Mouse (Mus musculus): Measurements from ENCODE around the gene Afmid. TPM values are rescaled to one million over a fixed set of nuclear protein-coding genes. Genes with fewer than 3 reads are reported as not detected.
A peak's percentile ranks its signal among the peaks of the same experiment; 100 is the strongest.

The Afmid gene
- total and polyA plus RNA-seq, 2 experiments from 2014 or later: 13.1 to 14.5 TPM

GRCm38 (mm10) chr11:117878892-117879291, 53.2 kb downstream of the Afmid start:
- 51% methylated on average over 8 of the region's 8 CpGs for WGBS
- Histone ChIP-seq H3K4me3 (ENCODE audit: low read depth, low read length) (no peak overlapping the region), H3K27ac (ENCODE audit: low read depth) (peak overlapping the region; percentile 49), H3K27me3 (ENCODE audit: control insufficient read depth, insufficient read depth, low read length) (no peaks in the 10 kb centered on the region), H3K4me1 (ENCODE audit: control insufficient read depth, insufficient read depth) (peaks cover 25% of the 10 kb centered on the region), H3K4me2 (ENCODE audit: low read depth, low read length) (peak overlapping the region; percentile 49), H3K9ac (replicated peaks; ENCODE audit: low read depth, low read length) (0 out of 2 replicates have a peak overlapping the region, but pooled peaks have one; percentile 10), H3K36me3 (replicated peaks; ENCODE audit: control insufficient read depth, insufficient read depth, low read length) (no peaks in the 10 kb centered on the region), H3K9me3 (replicated peaks; ENCODE audit: control insufficient read depth, low read length) (no peaks in the 10 kb centered on the region)
- TF ChIP-seq EP300 (IDR thresholded peaks at IDR 0.05; ENCODE audit: low read depth) (no peak), CTCF (IDR thresholded peaks at IDR 0.05; ENCODE audit: low read depth) (no peak)
- ATAC-seq (ENCODE audit: insufficient read depth, low read depth): no peak
- no peak for DNase-seq (ENCODE audit: low spot score)

- Histone ChIP-seq H3K4me2 (ENCODE audit: low read depth, low read length) (no peak overlapping the region), H3K4me3 (ENCODE audit: low read depth, low read length) (no peak overlapping the region), H3K27me3 (ENCODE audit: control insufficient read depth, insufficient read depth, low read length) (no peaks in the 10 kb centered on the region), H3K9me3 (replicated peaks; ENCODE audit: control insufficient read depth, low read length) (no peaks in the 10 kb centered on the region), H3K27ac (ENCODE audit: low read depth) (no peak overlapping the region), H3K9ac (replicated peaks; ENCODE audit: low read depth, low read length) (no peak overlapping the region), H3K4me1 (ENCODE audit: control insufficient read depth, insufficient read depth) (peaks cover 25% of the 10 kb centered on the region), H3K36me3 (replicated peaks; ENCODE audit: control insufficient read depth, insufficient read depth, low read length) (no peaks in the 10 kb centered on the region)
- WGBS: 80% methylated on average over 6 of the region's 6 CpGs
- no peak for DNase-seq (ENCODE audit: low spot score)
- no peak for ATAC-seq (ENCODE audit: insufficient read depth, low read depth)
- TF ChIP-seq EP300 (IDR thresholded peaks at IDR 0.05; ENCODE audit: low read depth): no peak
- no peak for TF ChIP-seq CTCF (IDR thresholded peaks at IDR 0.05; ENCODE audit: low read depth)
These were observed 54.0 kb downstream of the Afmid start for GRCm38 (mm10) chr11:117879676-117880075.

- peaks cover 22% of the 10 kb centered on the region for H3K4me1 ChIP-seq (ENCODE audit: control insufficient read depth, insufficient read depth)
These were observed 54.7 kb downstream of the Afmid start for GRCm38 (mm10) chr11:117880336-117880976.

GRCm38 (mm10) chr11:117880977-117881358, 55.2 kb downstream of the Afmid start:
- peaks cover 17% of the 10 kb centered on the region for H3K4me1 ChIP-seq (ENCODE audit: control insufficient read depth, insufficient read depth)
- H3K4me2 ChIP-seq (ENCODE audit: low read depth, low read length): no peak overlapping the region
- 69% methylated on average over 6 of the region's 6 CpGs for WGBS
- TF ChIP-seq EP300 (IDR thresholded peaks at IDR 0.05; ENCODE audit: low read depth) (no peak), CTCF (IDR thresholded peaks at IDR 0.05; ENCODE audit: low read depth) (no peak)
- H3K9me3 ChIP-seq (replicated peaks; ENCODE audit: control insufficient read depth, low read length): no peaks in the 10 kb centered on the region
- DNase-seq (ENCODE audit: low spot score) (no peak), ATAC-seq (ENCODE audit: insufficient read depth, low read depth) (no peak)
- H3K27me3 ChIP-seq (ENCODE audit: control insufficient read depth, insufficient read depth, low read length): no peaks in the 10 kb centered on the region
- H3K27ac ChIP-seq (ENCODE audit: low read depth): 0 out of 2 replicates have a peak overlapping the region, but pooled peaks have one; percentile 10
- H3K36me3 ChIP-seq (replicated peaks; ENCODE audit: control insufficient read depth, insufficient read depth, low read length): no peaks in the 10 kb centered on the region
- 0 out of 2 replicates have a peak overlapping the region, but pooled peaks have one; percentile 31 for H3K9ac ChIP-seq (replicated peaks; ENCODE audit: low read depth, low read length)
- no peak overlapping the region for H3K4me3 ChIP-seq (ENCODE audit: low read depth, low read length)

More at GRCm38 (mm10) chr11:117880336-117880976, 54.7 kb downstream of the Afmid start:
- H3K9ac ChIP-seq (replicated peaks; ENCODE audit: low read depth, low read length): no peak overlapping the region
- H3K27me3 ChIP-seq (ENCODE audit: control insufficient read depth, insufficient read depth, low read length): no peaks in the 10 kb centered on the region
- 79% methylated on average over 9 of the region's 9 CpGs for WGBS
- H3K4me3 ChIP-seq (ENCODE audit: low read depth, low read length): no peak overlapping the region
- DNase-seq (ENCODE audit: low spot score) (no peak), ATAC-seq (ENCODE audit: insufficient read depth, low read depth) (no peak)
- H3K36me3 ChIP-seq (replicated peaks; ENCODE audit: control insufficient read depth, insufficient read depth, low read length): no peaks in the 10 kb centered on the region
- TF ChIP-seq EP300 (IDR thresholded peaks at IDR 0.05; ENCODE audit: low read depth): no peak
- TF ChIP-seq CTCF (IDR thresholded peaks at IDR 0.05; ENCODE audit: low read depth): no peak
- H3K9me3 ChIP-seq (replicated peaks; ENCODE audit: control insufficient read depth, low read length): no peaks in the 10 kb centered on the region
- H3K4me2 ChIP-seq (ENCODE audit: low read depth, low read length): no peak overlapping the region
- no peak overlapping the region for H3K27ac ChIP-seq (ENCODE audit: low read depth)

GRCm38 (mm10) chr11:117881787-117882186, 56.1 kb downstream of the Afmid start:
- Histone ChIP-seq H3K27me3 (ENCODE audit: control insufficient read depth, insufficient read depth, low read length) (no peaks in the 10 kb centered on the region), H3K4me1 (ENCODE audit: control insufficient read depth, insufficient read depth) (peaks cover 15% of the 10 kb centered on the region), H3K4me3 (ENCODE audit: low read depth, low read length) (no peak overlapping the region), H3K9ac (replicated peaks; ENCODE audit: low read depth, low read length) (no peak overlapping the region), H3K9me3 (replicated peaks; ENCODE audit: control insufficient read depth, low read length) (no peaks in the 10 kb centered on the region), H3K36me3 (replicated peaks; ENCODE audit: control insufficient read depth, insufficient read depth, low read length) (no peaks in the 10 kb centered on the region), H3K27ac (ENCODE audit: low read depth) (peak overlapping the region; percentile 10; the same call in 1 of the 2 replicates), H3K4me2 (ENCODE audit: low read depth, low read length) (no peak overlapping the region)
- ATAC-seq (ENCODE audit: insufficient read depth, low read depth): no peak
- TF ChIP-seq CTCF (IDR thresholded peaks at IDR 0.05; ENCODE audit: low read depth): no peak
- no peak for TF ChIP-seq EP300 (IDR thresholded peaks at IDR 0.05; ENCODE audit: low read depth)
- 23% methylated on average over 7 of the region's 8 CpGs for WGBS
- DNase-seq (ENCODE audit: low spot score): no peak

- Histone ChIP-seq H3K4me1 (ENCODE audit: control insufficient read depth, insufficient read depth) (peaks cover 15% of the 10 kb centered on the region), H3K4me2 (ENCODE audit: low read depth, low read length) (no peak overlapping the region), H3K9me3 (replicated peaks; ENCODE audit: control insufficient read depth, low read length) (no peaks in the 10 kb centered on the region), H3K4me3 (ENCODE audit: low read depth, low read length) (no peak overlapping the region), H3K27me3 (ENCODE audit: control insufficient read depth, insufficient read depth, low read length) (no peaks in the 10 kb centered on the region), H3K27ac (ENCODE audit: low read depth) (peak overlapping the region; percentile 10; the same call in 1 of the 2 replicates), H3K9ac (replicated peaks; ENCODE audit: low read depth, low read length) (no peak overlapping the region), H3K36me3 (replicated peaks; ENCODE audit: control insufficient read depth, insufficient read depth, low read length) (no peaks in the 10 kb centered on the region)
- WGBS: 82% methylated on average over 1 of the region's 1 CpGs
- TF ChIP-seq EP300 (IDR thresholded peaks at IDR 0.05; ENCODE audit: low read depth) (no peak), CTCF (IDR thresholded peaks at IDR 0.05; ENCODE audit: low read depth) (no peak)
- DNase-seq (ENCODE audit: low spot score) (no peak), ATAC-seq (ENCODE audit: insufficient read depth, low read depth) (no peak)
These were observed 56.5 kb downstream of the Afmid start for GRCm38 (mm10) chr11:117882208-117882607.
